In genomic region chr3:41488229-41488774, GRCm38 (mm10) we compare ENCODE assay signal across 22 mouse cellular contexts.
"Had no signal": no experiment of that assay in that cellular context is flagged by ENCODE, and none has a peak within 500 bp of the region (broad histone marks: within the 10 kb centered on the region; RNA-seq: fewer than 3 reads in every experiment).

No protein-coding gene starts in this region.

- H3K27me3 ChIP-seq: limb, embryonic 12.5 days; limb, embryonic 15.5 days; liver, embryonic 13.5 days; midbrain, embryonic 12.5 days; midbrain, embryonic 15.5 days; neural tube, embryonic 12.5 days; neural tube, embryonic 15.5 days had no signal

- H3K27ac ChIP-seq: limb, embryonic 12.5 days; limb, embryonic 15.5 days; liver, embryonic 13.5 days; midbrain, embryonic 12.5 days; midbrain, embryonic 15.5 days; neural tube, embryonic 12.5 days; neural tube, embryonic 15.5 days; stomach, postnatal 0 days had no signal

- H3K4me1 ChIP-seq: liver, embryonic 13.5 days; midbrain, embryonic 12.5 days; midbrain, embryonic 15.5 days; neural tube, embryonic 12.5 days; neural tube, embryonic 15.5 days had no signal

- H3K4me3 ChIP-seq: limb, embryonic 12.5 days; limb, embryonic 15.5 days; liver, embryonic 13.5 days; midbrain, embryonic 12.5 days; midbrain, embryonic 15.5 days; neural tube, embryonic 12.5 days; neural tube, embryonic 15.5 days had no signal

- H3K36me3 ChIP-seq: limb, embryonic 12.5 days; limb, embryonic 15.5 days; liver, embryonic 13.5 days; midbrain, embryonic 12.5 days; midbrain, embryonic 15.5 days; neural tube, embryonic 12.5 days; neural tube, embryonic 15.5 days had no signal

- DNase-seq: kidney, adult 18-20 months; kidney, adult 9 months; kidney, postnatal 14 days; kidney, postnatal 4 days; left cerebral cortex, postnatal 4 days; liver, embryonic 13.5 days; lung, adult 2 months; lung, postnatal 14 days; lung, postnatal 4 days; right cerebral cortex, adult 18-20 months; right cerebral cortex, postnatal 14 days; right cerebral cortex, postnatal 4 days; thymus, adult 2 months; thymus, postnatal 14 days; thymus, postnatal 4 days had no signal

- H3K9me3 ChIP-seq: limb, embryonic 12.5 days; limb, embryonic 15.5 days; liver, embryonic 13.5 days; midbrain, embryonic 12.5 days; midbrain, embryonic 15.5 days; neural tube, embryonic 12.5 days; neural tube, embryonic 15.5 days had no signal
